Mouse (Mus musculus) embryonic facial prominence, embryonic 12.5 days (tissue): ENCODE data around the gene Exd2. TPM values are rescaled to one million over a fixed set of nuclear protein-coding genes. Genes with fewer than 3 reads are reported as not detected.

Experiments
- ATAC-seq: fragments of 200-750 bp; cut with Nextera tagmentation; 2 replicates; pipeline ENCODE4 v1.8.0; 2017; ENCODE audit not compliant: insufficient number of reproducible peaks, insufficient read depth, low FRiP score, low TSS enrichment
- H3K27ac ChIP-seq: fragments of 300-500 bp; sonication (generic); 2 replicates; pipeline ENCODE4 v1.5.1; 2016; ENCODE audit warnings: mild to moderate bottlenecking
- H3K27me3 ChIP-seq: fragments of 300-500 bp; sonication (generic); 2 replicates; pipeline ENCODE4 v1.6.1; 2016; ENCODE audit warnings: mild to moderate bottlenecking, moderate library complexity
- H3K36me3 ChIP-seq: fragments of 300-500 bp; sonication (generic); 2 replicates; pipeline ENCODE4 v1.6.1; 2016; ENCODE audit warnings: mild to moderate bottlenecking
- H3K4me1 ChIP-seq: fragments of 300-500 bp; sonication (generic); 2 replicates; pipeline ENCODE4 v1.6.1; 2016
- H3K4me2 ChIP-seq: fragments of 300-500 bp; sonication (generic); replicated peaks from 2 replicates; pipeline ENCODE4 v1.6.1; 2016; ENCODE audit warnings: mild to moderate bottlenecking, moderate library complexity
- H3K4me3 ChIP-seq: fragments of 300-500 bp; sonication (generic); 2 replicates; pipeline ENCODE4 v1.5.1; 2016; ENCODE audit warnings: mild to moderate bottlenecking
- H3K9ac ChIP-seq: fragments of 300-500 bp; sonication (generic); 2 replicates; pipeline ENCODE4 v1.6.1; 2016; ENCODE audit warnings: mild to moderate bottlenecking, moderate library complexity
- H3K9me3 ChIP-seq: fragments of 300-500 bp; sonication (generic); 2 replicates; pipeline ENCODE4 v1.6.1; 2016; ENCODE audit warnings: mild to moderate bottlenecking, moderate library complexity
- whole genome bisulfite sequencing: fragments of 180-500 bp; shearing (Covaris S2); methylation state at CpG from one replicate; pipeline ENCODE4 v1.1.7; 2016; 5-methylcytosine and 5-hydroxymethylcytosine counted together
- polyA plus RNA-seq: library from polyadenylated mRNA; unstranded; fragments of >200 nt; fragmentation: Nextera tagmentation; extraction: Ambion mirVana; gene quantifications from 2 replicates; pipeline ENCODE4 v1.2.1, GENCODE M21; 2016

The Exd2 gene
- polyA plus RNA-seq, 1 experiment from 2014 or later, result 38.5 TPM

- H3K4me1 ChIP-seq, result peaks cover 8% of the 10 kb centered on the region
- H3K9ac ChIP-seq, result no peak overlapping the region
- H3K9me3 ChIP-seq, result no peaks in the 10 kb centered on the region
- no peaks in the 10 kb centered on the region for H3K27me3 ChIP-seq
- no peak overlapping the region for H3K4me2 ChIP-seq
- H3K36me3 ChIP-seq, result no peaks in the 10 kb centered on the region
- no peak overlapping the region for H3K4me3 ChIP-seq
- 79% methylated on average over 5 of the region's 5 CpGs for WGBS
- H3K27ac ChIP-seq, result no peak overlapping the region
- no peak for ATAC-seq
Measured at GRCm38 (mm10) chr12:80527727-80528389, 65.0 kb downstream of the Exd2 start.

GRCm38 (mm10) chr12:80530052-80530451 lies 67.2 kb downstream of the Exd2 start:
- Histone ChIP-seq H3K9me3 (no peaks in the 10 kb centered on the region), H3K4me3 (no peak overlapping the region), H3K36me3 (no peaks in the 10 kb centered on the region), H3K27me3 (no peaks in the 10 kb centered on the region), H3K4me1 (peaks cover 8% of the 10 kb centered on the region), H3K9ac (no peak overlapping the region), H3K4me2 (no peak overlapping the region), H3K27ac (no peak overlapping the region)
- WGBS, result 83% methylated on average over 2 of the region's 2 CpGs
- no peak for ATAC-seq

GRCm38 (mm10) chr12:80530630-80531029 lies 67.7 kb downstream of the Exd2 start:
- Histone ChIP-seq H3K4me1 (peaks cover 3% of the 10 kb centered on the region), H3K27ac (no peak overlapping the region), H3K9ac (no peak overlapping the region), H3K4me2 (no peak overlapping the region), H3K36me3 (no peaks in the 10 kb centered on the region), H3K4me3 (no peak overlapping the region), H3K9me3 (no peaks in the 10 kb centered on the region), H3K27me3 (no peaks in the 10 kb centered on the region)
- 73% methylated on average over 6 of the region's 6 CpGs for WGBS
- ATAC-seq, result no peak

GRCm38 (mm10) chr12:80531585-80531984 lies 68.7 kb downstream of the Exd2 start:
- no peak overlapping the region for H3K4me3 ChIP-seq
- H3K4me1 ChIP-seq, result no peaks in the 10 kb centered on the region
- H3K27me3 ChIP-seq, result no peaks in the 10 kb centered on the region
- no peak for ATAC-seq
- no peak overlapping the region for H3K4me2 ChIP-seq
- H3K9me3 ChIP-seq, result no peaks in the 10 kb centered on the region
- H3K36me3 ChIP-seq, result no peaks in the 10 kb centered on the region
- H3K9ac ChIP-seq, result no peak overlapping the region
- no peak overlapping the region for H3K27ac ChIP-seq
- WGBS, result 80% methylated on average over 10 of the region's 10 CpGs

- no peak overlapping the region for H3K9ac ChIP-seq
- H3K36me3 ChIP-seq, result no peaks in the 10 kb centered on the region
- H3K4me1 ChIP-seq, result no peaks in the 10 kb centered on the region
- H3K4me2 ChIP-seq, result no peak overlapping the region
- no peak overlapping the region for H3K27ac ChIP-seq
- no peaks in the 10 kb centered on the region for H3K9me3 ChIP-seq
- H3K27me3 ChIP-seq, result no peaks in the 10 kb centered on the region
- 35% methylated on average over 2 of the region's 2 CpGs for WGBS
- H3K4me3 ChIP-seq, result no peak overlapping the region
- ATAC-seq, result no peak
Measured at GRCm38 (mm10) chr12:80533876-80534275, 71.0 kb downstream of the Exd2 start.

- Histone ChIP-seq H3K9me3 (no peaks in the 10 kb centered on the region), H3K27ac (no peak overlapping the region), H3K36me3 (no peaks in the 10 kb centered on the region), H3K4me3 (no peak overlapping the region), H3K4me2 (no peak overlapping the region), H3K4me1 (no peaks in the 10 kb centered on the region), H3K9ac (no peak overlapping the region), H3K27me3 (no peaks in the 10 kb centered on the region)
- WGBS, result 84% methylated on average over 2 of the region's 2 CpGs
- no peak for ATAC-seq
Measured at GRCm38 (mm10) chr12:80537313-80537712, 74.4 kb downstream of the Exd2 start.

- no peak overlapping the region for H3K27ac ChIP-seq
- no peak overlapping the region for H3K4me3 ChIP-seq
- H3K4me2 ChIP-seq, result no peak overlapping the region
- H3K4me1 ChIP-seq, result no peaks in the 10 kb centered on the region
- no peak for ATAC-seq
- H3K9me3 ChIP-seq, result no peaks in the 10 kb centered on the region
- H3K27me3 ChIP-seq, result no peaks in the 10 kb centered on the region
- 70% methylated on average over 6 of the region's 6 CpGs for WGBS
- H3K9ac ChIP-seq, result no peak overlapping the region
- H3K36me3 ChIP-seq, result no peaks in the 10 kb centered on the region
Measured at GRCm38 (mm10) chr12:80538311-80538710, 75.4 kb downstream of the Exd2 start.

GRCm38 (mm10) chr12:80545310-80545709 lies 82.4 kb downstream of the Exd2 start:
- no peak for ATAC-seq
- Histone ChIP-seq H3K36me3 (no peaks in the 10 kb centered on the region), H3K9me3 (no peaks in the 10 kb centered on the region), H3K4me1 (peaks cover 12% of the 10 kb centered on the region; the same call in 1 of the 2 replicates), H3K4me3 (no peak overlapping the region), H3K27ac (no peak overlapping the region), H3K27me3 (no peaks in the 10 kb centered on the region), H3K4me2 (no peak overlapping the region), H3K9ac (peak overlapping the region; percentile 12; the same call in 1 of the 2 replicates)
- WGBS, result 17% methylated on average over 4 of the region's 4 CpGs

GRCm38 (mm10) chr12:80549646-80550045 lies 86.8 kb downstream of the Exd2 start:
- H3K9me3 ChIP-seq, result no peaks in the 10 kb centered on the region
- H3K4me3 ChIP-seq, result no peak overlapping the region
- no peak overlapping the region for H3K4me2 ChIP-seq
- no peaks in the 10 kb centered on the region for H3K27me3 ChIP-seq
- ATAC-seq, result no peak
- H3K27ac ChIP-seq, result no peak overlapping the region
- 77% methylated on average over 11 of the region's 11 CpGs for whole genome bisulfite sequencing
- H3K4me1 ChIP-seq, result peaks cover 12% of the 10 kb centered on the region; the same call in 1 of the 2 replicates
- no peaks in the 10 kb centered on the region for H3K36me3 ChIP-seq
- no peak overlapping the region for H3K9ac ChIP-seq

Other genes starting within 250 kb of the Exd2 start
- gene Actn1, start 202.7 kb upstream of the Exd2 start, polyA plus RNA-seq, result 43.0 and 46.5 TPM in 2 replicates
- 19.9 and 22.9 TPM in 2 replicates for gene Dcaf5, start 26.5 kb upstream of the Exd2 start, polyA plus RNA-seq
- 14.3 and 14.7 TPM in 2 replicates for gene Galnt16, start 55.2 kb downstream of the Exd2 start, polyA plus RNA-seq
- 23.9 and 25.3 TPM in 2 replicates for gene Slc39a9, start 180.8 kb downstream of the Exd2 start, polyA plus RNA-seq
- 308 and 329 TPM in 2 replicates for gene Erh, start 181.2 kb downstream of the Exd2 start, polyA plus RNA-seq
- 1.5 and 2.5 TPM in 2 replicates for gene Plekhd1, start 229.5 kb downstream of the Exd2 start, polyA plus RNA-seq